Mouse (Mus musculus) cortical plate, adult 2 months (tissue): ENCODE data around the gene Ripor3.

Experiments used
- CTCF ChIP-seq: fragments of 200-500 bp; IDR thresholded peaks from 2 replicates; pipeline ENCODE4 v1.5.1; 2011; ENCODE audit warnings: mild to moderate bottlenecking, control low read depth, low read length; ENCODE audit not compliant: insufficient read depth; ENCODE audit errors: extremely low read depth
- POLR2A ChIP-seq: fragments of 200-500 bp; IDR thresholded peaks from 2 replicates; pipeline ENCODE4 v1.6.1; 2011; ENCODE audit warnings: mild to moderate bottlenecking, low read length, control low read depth; ENCODE audit not compliant: insufficient read depth; ENCODE audit errors: extremely low read depth

GRCm38 (mm10) chr2:167947251-167947650 is 63.2 kb downstream of the Ripor3 start:
- TF ChIP-seq CTCF (no peak), POLR2A (no peak)
